Mouse (Mus musculus) adrenal gland, postnatal 10 days (tissue): ENCODE measurements around the gene Zfp398. TPM values are rescaled to one million over a fixed set of nuclear protein-coding genes. Genes with fewer than 3 reads are reported as not detected.

ENCODE experiments used
- DNase-seq: peaks from one replicate; pipeline ENCODE4 v3.0.0; 2021; ENCODE audit warnings: mixed read lengths
- long read RNA-seq, 2 experiments: library from polyadenylated mRNA; stranded (forward); transcript quantifications; one replicate each; pipeline ENCODE4 v2.0.0; 2021
- total RNA-seq, 2 experiments: library from RNA; stranded (reverse); gene quantifications; 2 replicates each; pipeline ENCODE4 v1.2.3; 2021

The Zfp398 gene
- 10 to 100 TPM in 1 of 2 experiments, 1 to 10 TPM in 1; 6.7 to 11.8 TPM for total RNA-seq
- long read RNA-seq, experiment 1, partial matches to known transcripts: 0 of 3 reads
- long read RNA-seq, experiment 1, other reads (novel, unspliced or antisense): 3 of 3 reads
- long read RNA-seq, experiment 2, full-length matches to known transcripts: 1 of 2 reads
- long read RNA-seq, experiment 2, partial matches to known transcripts: 0 of 2 reads
- long read RNA-seq, experiment 2, other reads (novel, unspliced or antisense): 1 of 2 reads

GRCm38 (mm10) chr6:47835482-47835983, at the start of gene Zfp398:
TSS of gene Zfp398 (plus strand) at chr6:47835661.
- peak; percentile 99 for DNase-seq

- DNase-seq: peak; percentile 85
Observed at GRCm38 (mm10) chr6:47787941-47788736, 47.3 kb upstream of the Zfp398 start.

- DNase-seq: no peak
Observed at GRCm38 (mm10) chr6:47788821-47789220, 46.6 kb upstream of the Zfp398 start.

- peak; percentile 51 for DNase-seq
Observed at GRCm38 (mm10) chr6:47790745-47791144, 44.7 kb upstream of the Zfp398 start.

GRCm38 (mm10) chr6:47792533-47792932, 42.9 kb upstream of the Zfp398 start:
- no peak for DNase-seq

GRCm38 (mm10) chr6:47793284-47793683, 42.2 kb upstream of the Zfp398 start:
- DNase-seq: no peak

GRCm38 (mm10) chr6:47794106-47794830, 41.2 kb upstream of the Zfp398 start:
- DNase-seq: peak; percentile 62

GRCm38 (mm10) chr6:47799079-47799478, 36.4 kb upstream of the Zfp398 start:
- peak; percentile 72 for DNase-seq

- DNase-seq: no peak
Observed at GRCm38 (mm10) chr6:47805520-47805919, 29.9 kb upstream of the Zfp398 start.

GRCm38 (mm10) chr6:47807419-47807818, 28.0 kb upstream of the Zfp398 start:
- DNase-seq: no peak

- no peak for DNase-seq
Observed at GRCm38 (mm10) chr6:47808545-47808944, 26.9 kb upstream of the Zfp398 start.

GRCm38 (mm10) chr6:47809053-47809452, 26.4 kb upstream of the Zfp398 start:
- DNase-seq: peak; percentile 26

GRCm38 (mm10) chr6:47810181-47810580, 25.3 kb upstream of the Zfp398 start:
- no peak for DNase-seq

GRCm38 (mm10) chr6:47811324-47811723, 24.1 kb upstream of the Zfp398 start:
- no peak for DNase-seq

GRCm38 (mm10) chr6:47812271-47812915, 23.1 kb upstream of the Zfp398 start:
- DNase-seq: no peak

- peak; percentile 99 for DNase-seq
Observed at GRCm38 (mm10) chr6:47813257-47813878, 22.1 kb upstream of the Zfp398 start, which contains the start of gene Pdia4. TSS of gene Pdia4 (minus strand) at chr6:47813430.

- DNase-seq: no peak
Observed at GRCm38 (mm10) chr6:47816151-47816550, 19.3 kb upstream of the Zfp398 start.

- DNase-seq: peak; percentile 22
Observed at GRCm38 (mm10) chr6:47818721-47819120, 16.7 kb upstream of the Zfp398 start.

GRCm38 (mm10) chr6:47819626-47820325, 15.7 kb upstream of the Zfp398 start:
- DNase-seq: no peak

GRCm38 (mm10) chr6:47821236-47821635, 14.2 kb upstream of the Zfp398 start:
- no peak for DNase-seq

GRCm38 (mm10) chr6:47821776-47822175, 13.7 kb upstream of the Zfp398 start:
- DNase-seq: no peak
